Mouse (Mus musculus) liver, embryonic 16.5 days (tissue): ENCODE measurements at regions not wholly inside any gene's neighbourhood (a gene's known extent, or its start where the extent isn't known, plus 50 kb on each side); places are given as distances from the start of the nearest gene placed in this dataset.

Source experiments
- ATAC-seq: fragments of 200-750 bp; cut with Nextera tagmentation; 2 replicates; pipeline ENCODE4 v1.8.0; 2017; ENCODE audit warnings: low read depth, mild to moderate bottlenecking, moderate number of reproducible peaks, moderate library complexity
- H3K27ac ChIP-seq: fragments of 300-500 bp; sonication (generic); 2 replicates; pipeline ENCODE4 v1.5.1; 2014; ENCODE audit warnings: mild to moderate bottlenecking, low read length
- H3K27me3 ChIP-seq: fragments of 300-500 bp; sonication (generic); 2 replicates; pipeline ENCODE4 v1.6.1; 2014; ENCODE audit warnings: low read depth, low read length, mixed read lengths; ENCODE audit not compliant: control insufficient read depth, insufficient read depth
- H3K36me3 ChIP-seq: fragments of 300-500 bp; sonication (generic); 2 replicates; pipeline ENCODE4 v1.6.1; 2014; ENCODE audit warnings: mild to moderate bottlenecking; ENCODE audit not compliant: control insufficient read depth, insufficient read depth
- H3K4me1 ChIP-seq: fragments of 300-500 bp; sonication (generic); 2 replicates; pipeline ENCODE4 v1.6.1; 2014; ENCODE audit warnings: low read depth, low read length, mixed read lengths; ENCODE audit not compliant: control insufficient read depth
- H3K4me2 ChIP-seq: fragments of 300-500 bp; sonication (generic); 2 replicates; pipeline ENCODE4 v1.6.1; 2014; ENCODE audit warnings: low read depth, low read length, mixed read lengths
- H3K4me3 ChIP-seq: fragments of 300-500 bp; sonication (generic); 2 replicates; pipeline ENCODE4 v1.5.1; 2014; ENCODE audit warnings: low read depth, mild to moderate bottlenecking, low read length
- H3K9ac ChIP-seq: fragments of 300-500 bp; sonication (generic); 2 replicates; pipeline ENCODE4 v1.6.1; 2014; ENCODE audit warnings: low read depth, low read length
- H3K9me3 ChIP-seq: fragments of 300-500 bp; sonication (generic); replicated peaks from 2 replicates; pipeline ENCODE4 v1.6.1; 2016; ENCODE audit warnings: low read length; ENCODE audit not compliant: control insufficient read depth
- whole genome bisulfite sequencing: fragments of 180-500 bp; shearing (Covaris S2); extraction: QIAGEN DNeasy Blood & Tissue Kit; methylation state at CpG from one replicate; pipeline ENCODE4 v1.1.7; 2014; ENCODE audit not compliant: insufficient replicate concordance; 5-methylcytosine and 5-hydroxymethylcytosine counted together

- Histone ChIP-seq H3K36me3 (no peaks in the 10 kb centered on the region), H3K27ac (no peak overlapping the region), H3K9ac (no peak overlapping the region), H3K4me3 (no peak overlapping the region), H3K4me2 (no peak overlapping the region), H3K4me1 (no peaks in the 10 kb centered on the region), H3K27me3 (no peaks in the 10 kb centered on the region), H3K9me3 (no peaks in the 10 kb centered on the region)
- no peak for ATAC-seq
- WGBS = 61% methylated on average over 2 of the region's 2 CpGs
Observed at GRCm38 (mm10) chr13:90584766-90585165, 320.4 kb downstream of the Atp6ap1l start.

- Histone ChIP-seq H3K9ac (no peak overlapping the region), H3K4me3 (no peak overlapping the region), H3K27ac (no peak overlapping the region), H3K4me2 (no peak overlapping the region), H3K27me3 (no peaks in the 10 kb centered on the region), H3K4me1 (no peaks in the 10 kb centered on the region), H3K9me3 (no peaks in the 10 kb centered on the region), H3K36me3 (no peaks in the 10 kb centered on the region)
- 66% methylated on average over 2 of the region's 2 CpGs for WGBS
- ATAC-seq = no peak
Observed at GRCm38 (mm10) chr13:90575371-90575770, 329.8 kb downstream of the Atp6ap1l start.

GRCm38 (mm10) chr13:90572580-90572979, 332.6 kb downstream of the Atp6ap1l start:
- Histone ChIP-seq H3K36me3 (no peaks in the 10 kb centered on the region), H3K9ac (no peak overlapping the region), H3K4me2 (no peak overlapping the region), H3K4me3 (no peak overlapping the region), H3K9me3 (no peaks in the 10 kb centered on the region), H3K27me3 (no peaks in the 10 kb centered on the region), H3K27ac (no peak overlapping the region), H3K4me1 (no peaks in the 10 kb centered on the region)
- no peak for ATAC-seq
- WGBS = 65% methylated on average over 2 of the region's 2 CpGs

GRCm38 (mm10) chr13:90563183-90563840, 341.8 kb downstream of the Atp6ap1l start:
- no peaks in the 10 kb centered on the region for H3K9me3 ChIP-seq
- no peak overlapping the region for H3K4me2 ChIP-seq
- no peaks in the 10 kb centered on the region for H3K4me1 ChIP-seq
- H3K4me3 ChIP-seq = no peak overlapping the region
- no peak overlapping the region for H3K27ac ChIP-seq
- H3K36me3 ChIP-seq = no peaks in the 10 kb centered on the region
- H3K9ac ChIP-seq = no peak overlapping the region
- 58% methylated on average over 1 of the region's 1 CpGs for whole genome bisulfite sequencing
- no peaks in the 10 kb centered on the region for H3K27me3 ChIP-seq
- no peak for ATAC-seq

- 65% methylated on average over 1 of the region's 1 CpGs for WGBS
- Histone ChIP-seq H3K27ac (no peak overlapping the region), H3K9me3 (no peaks in the 10 kb centered on the region), H3K9ac (no peak overlapping the region), H3K27me3 (no peaks in the 10 kb centered on the region), H3K36me3 (no peaks in the 10 kb centered on the region), H3K4me2 (no peak overlapping the region), H3K4me3 (no peak overlapping the region), H3K4me1 (no peaks in the 10 kb centered on the region)
- ATAC-seq = no peak
Observed at GRCm38 (mm10) chr13:90560095-90560494, 345.1 kb downstream of the Atp6ap1l start.

- Histone ChIP-seq H3K4me2 (no peak overlapping the region), H3K9me3 (no peaks in the 10 kb centered on the region), H3K4me3 (no peak overlapping the region), H3K27ac (no peak overlapping the region), H3K27me3 (no peaks in the 10 kb centered on the region), H3K4me1 (no peaks in the 10 kb centered on the region), H3K9ac (no peak overlapping the region), H3K36me3 (no peaks in the 10 kb centered on the region)
- WGBS = 70% methylated on average over 2 of the region's 2 CpGs
- ATAC-seq = no peak
Observed at GRCm38 (mm10) chr13:90559481-90559880, 345.7 kb downstream of the Atp6ap1l start.

GRCm38 (mm10) chr13:90551166-90551565, 354.0 kb downstream of the Atp6ap1l start:
- H3K9me3 ChIP-seq = no peaks in the 10 kb centered on the region
- H3K9ac ChIP-seq = no peak overlapping the region
- no peaks in the 10 kb centered on the region for H3K36me3 ChIP-seq
- 49% methylated on average over 2 of the region's 2 CpGs for WGBS
- H3K4me3 ChIP-seq = no peak overlapping the region
- no peak overlapping the region for H3K4me2 ChIP-seq
- no peak for ATAC-seq
- H3K4me1 ChIP-seq = no peaks in the 10 kb centered on the region
- H3K27me3 ChIP-seq = no peaks in the 10 kb centered on the region
- no peak overlapping the region for H3K27ac ChIP-seq

GRCm38 (mm10) chr13:90546288-90547035, 358.7 kb downstream of the Atp6ap1l start:
- H3K27ac ChIP-seq = no peak overlapping the region
- no peaks in the 10 kb centered on the region for H3K36me3 ChIP-seq
- no peak for ATAC-seq
- no peaks in the 10 kb centered on the region for H3K27me3 ChIP-seq
- H3K9me3 ChIP-seq = no peaks in the 10 kb centered on the region
- 59% methylated on average over 1 of the region's 1 CpGs for WGBS
- H3K9ac ChIP-seq = no peak overlapping the region
- no peak overlapping the region for H3K4me2 ChIP-seq
- no peak overlapping the region for H3K4me3 ChIP-seq
- no peaks in the 10 kb centered on the region for H3K4me1 ChIP-seq

- Histone ChIP-seq H3K36me3 (no peaks in the 10 kb centered on the region), H3K4me3 (no peak overlapping the region), H3K27me3 (no peaks in the 10 kb centered on the region), H3K4me2 (no peak overlapping the region), H3K9ac (no peak overlapping the region), H3K27ac (no peak overlapping the region), H3K4me1 (no peaks in the 10 kb centered on the region), H3K9me3 (no peaks in the 10 kb centered on the region)
- ATAC-seq = no peak
Observed at GRCm38 (mm10) chr13:90545816-90546215, 359.3 kb downstream of the Atp6ap1l start.
